Mouse (Mus musculus): ENCODE measurements around the gene Sh3bp5. TPM values are rescaled to one million over a fixed set of nuclear protein-coding genes. Genes with fewer than 3 reads are reported as not detected.

Gene Sh3bp5
- polyA plus RNA-seq (2017; shearing (Covaris generic)) = 55.8 TPM

DNA sequence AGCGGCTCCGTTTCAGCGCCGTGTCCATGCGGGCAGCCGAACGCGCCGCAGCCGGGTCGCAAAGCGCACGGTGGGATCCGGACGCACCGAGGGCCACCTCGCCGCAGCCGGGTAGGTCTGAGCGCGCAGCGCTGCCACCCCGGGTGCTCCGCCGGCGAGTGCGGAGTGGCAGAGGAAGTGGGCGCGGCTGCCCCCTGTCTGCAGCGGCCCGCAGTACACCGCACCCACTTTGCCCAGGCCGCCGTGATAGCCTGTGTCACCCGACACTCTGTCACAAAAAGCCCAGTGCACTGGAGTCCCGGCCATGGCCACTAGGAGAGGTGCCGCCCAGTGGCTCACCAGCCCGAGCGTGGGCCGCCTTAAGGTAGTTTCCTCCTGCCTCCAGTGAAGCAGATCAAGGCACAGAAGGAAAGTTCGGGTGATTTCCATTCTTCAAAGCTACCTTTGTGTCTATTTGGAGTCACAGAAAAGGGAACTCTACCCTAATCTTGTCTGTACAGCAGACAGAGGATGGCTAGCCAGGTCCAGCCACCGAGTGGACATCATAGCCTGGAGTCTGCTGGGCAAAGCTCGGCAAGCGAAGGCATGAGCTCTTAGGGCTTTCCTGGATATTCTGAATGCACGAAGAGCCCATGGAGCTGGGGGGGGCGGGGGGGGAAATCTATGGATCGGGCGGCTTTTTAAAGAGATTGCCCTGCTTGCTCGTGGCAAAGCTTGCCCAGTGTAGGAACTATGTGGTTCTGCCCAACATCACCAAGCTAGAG is at the start of gene Sh3bp5:
Gene Sh3bp5 (minus strand): TSS at position 149 of the 764 bp plus-strand sequence.

DNA sequence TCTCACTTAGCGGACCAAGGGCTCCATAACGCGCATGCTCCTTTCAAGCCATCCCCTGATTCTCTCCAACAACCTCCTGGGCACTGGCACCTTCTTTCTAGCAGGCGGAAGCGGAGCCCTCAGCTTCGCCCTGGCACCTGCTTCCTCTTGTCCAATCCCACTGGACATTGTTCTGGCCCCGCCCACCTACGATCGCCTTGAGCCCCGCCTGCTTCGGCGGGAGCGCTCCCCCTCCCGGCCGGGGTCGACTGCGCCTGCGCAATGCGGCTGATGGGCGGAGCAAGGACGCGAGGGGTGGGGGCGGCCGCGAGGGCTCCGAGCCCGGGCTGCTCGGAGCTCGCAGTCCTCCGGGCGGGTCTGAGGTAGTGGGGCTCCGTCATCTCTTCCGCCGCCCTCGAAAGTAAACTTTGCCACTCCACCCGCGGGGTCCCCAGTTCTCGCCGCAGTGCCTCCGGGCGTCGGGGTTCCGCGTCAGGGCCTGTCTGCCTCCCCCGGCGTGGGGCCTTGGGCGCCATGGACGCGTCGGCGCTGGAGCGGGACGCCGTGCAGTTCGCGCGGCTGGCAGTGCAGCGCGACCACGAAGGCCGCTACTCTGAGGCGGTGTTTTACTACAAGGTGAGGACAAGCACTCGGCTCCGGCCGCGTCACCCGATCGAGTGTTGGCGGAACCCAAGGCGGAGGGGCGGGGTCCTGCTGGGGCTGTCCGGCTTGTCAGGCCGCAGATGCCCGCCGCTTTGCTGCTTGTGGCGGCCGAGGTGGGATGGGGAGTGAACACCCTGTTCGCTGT is 99.3 kb downstream of the Sh3bp5 start, which contains the start of gene Capn7:
Gene Capn7 (plus strand): TSS at position 270 of the 787 bp plus-strand sequence.

DNA sequence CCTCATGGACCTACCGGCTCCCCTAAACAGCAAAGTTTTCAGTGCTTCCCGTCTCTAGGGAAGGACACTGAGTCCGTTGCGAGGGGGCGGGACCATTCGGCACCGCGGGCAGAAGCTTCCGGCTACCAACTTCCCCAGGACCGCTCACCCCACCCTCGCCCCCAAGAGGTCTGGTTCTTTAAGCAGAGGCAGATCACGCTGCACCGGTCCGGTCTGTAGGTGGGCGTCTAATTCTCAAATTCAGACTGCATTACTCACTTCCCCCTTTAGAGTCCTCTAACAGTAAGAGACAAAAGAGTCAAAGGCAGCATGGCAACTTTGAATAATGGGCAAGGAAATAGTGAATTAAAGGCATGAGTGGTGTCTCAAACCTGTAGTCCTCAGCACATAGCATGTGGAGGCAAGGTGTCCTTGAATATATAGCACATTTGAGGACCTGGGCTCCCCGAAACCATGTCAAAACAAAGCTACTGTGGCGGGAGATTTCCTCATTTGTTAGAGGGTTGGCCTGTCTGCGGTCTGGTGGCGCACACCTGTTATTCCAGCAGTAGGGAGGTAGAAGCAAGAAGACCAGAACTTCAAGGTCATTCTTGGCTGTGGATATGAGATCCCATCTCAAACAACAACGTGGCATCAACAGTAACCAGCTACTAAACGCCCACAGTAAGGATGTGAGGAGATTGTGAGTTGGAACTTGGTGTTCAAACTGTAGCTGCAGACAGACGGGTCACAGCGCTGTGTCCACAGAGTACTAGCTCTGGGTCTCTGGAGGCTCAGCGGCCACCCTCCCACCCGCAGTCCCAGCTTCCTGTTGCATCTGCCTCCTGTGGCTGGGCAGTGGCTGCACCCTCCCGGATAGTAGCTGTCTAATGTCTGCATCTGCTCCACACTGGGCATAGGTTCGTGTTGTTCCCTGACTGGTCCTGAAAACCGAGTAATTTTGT is 111.8 kb downstream of the Sh3bp5 start, which contains the start of gene Dnah1:
Gene Dnah1 (minus strand): TSS at position 48 of the 944 bp plus-strand sequence.

Other genes starting within 250 kb of the Sh3bp5 start
- 0.60 TPM for gene Tnnc1, start 227.8 kb downstream of the Sh3bp5 start, polyA plus RNA-seq (2017; shearing (Covaris generic))
- 186 TPM for gene Nisch, start 219.1 kb downstream of the Sh3bp5 start, polyA plus RNA-seq (2017; shearing (Covaris generic))
- 0.09 TPM for gene Sema3g, start 218.2 kb downstream of the Sh3bp5 start, polyA plus RNA-seq (2017; shearing (Covaris generic))
- gene Phf7, start 184.8 kb downstream of the Sh3bp5 start, polyA plus RNA-seq (2017; shearing (Covaris generic)) = 7.2 TPM
- gene Bap1, start 184.6 kb downstream of the Sh3bp5 start, polyA plus RNA-seq (2017; shearing (Covaris generic)) = 79.9 TPM
- gene Dnah1, start 112.2 kb downstream of the Sh3bp5 start, polyA plus RNA-seq (2017; shearing (Covaris generic)) = not detected
- 52.5 TPM for gene Capn7, start 99.4 kb downstream of the Sh3bp5 start, polyA plus RNA-seq (2017; shearing (Covaris generic))
- gene Eaf1, start 58.3 kb upstream of the Sh3bp5 start, polyA plus RNA-seq (2017; shearing (Covaris generic)) = 24.3 TPM
- 22.9 TPM for gene Mettl6, start 59.0 kb upstream of the Sh3bp5 start, polyA plus RNA-seq (2017; shearing (Covaris generic))
- 0.35 TPM for gene Colq, start 155.3 kb upstream of the Sh3bp5 start, polyA plus RNA-seq (2017; shearing (Covaris generic))
- not detected for gene Gm49387, start 204.8 kb upstream of the Sh3bp5 start, polyA plus RNA-seq (2017; shearing (Covaris generic))
- gene Btd, start 204.9 kb upstream of the Sh3bp5 start, polyA plus RNA-seq (2017; shearing (Covaris generic)) = 14.9 TPM
- gene Hacl1, start 205.2 kb upstream of the Sh3bp5 start, polyA plus RNA-seq (2017; shearing (Covaris generic)) = 10.0 TPM

All from effector memory CD4-positive, alpha-beta T cell, adult 7 months (primary cell).